Mouse (Mus musculus): ENCODE measurements around the gene Armh2.

- TF ChIP-seq POLR2A (IDR thresholded peaks at IDR 0.05; ENCODE audit: insufficient read length, low read depth) (no peak), TCF12 (IDR thresholded peaks at IDR 0.05; ENCODE audit: insufficient read depth, poor library complexity, severe bottlenecking) (no peak), MYOG (IDR thresholded peaks at IDR 0.05; ENCODE audit: control insufficient read depth in 1 of 3, insufficient read depth in 1 of 3, insufficient read length in 2 of 3, low read depth in 2 of 3) (no peak), E2F4 (IDR thresholded peaks at IDR 0.05; ENCODE audit: insufficient read depth) (no peak), MAX (IDR thresholded peaks at IDR 0.05; ENCODE audit: low read depth) (no peak)
Measured at GRCm38 (mm10) chr13:24698746-24699145, 42.3 kb upstream of the Armh2 start.
